In genomic region chr2:25576965-25577891, GRCm38 (mm10) we compare ENCODE assay signal across 8 mouse cellular contexts. TPM values are rescaled to one million over a fixed set of nuclear protein-coding genes. Genes with fewer than 3 reads are reported as not detected.
DNase-seq lines count a peak whose midpoint lies in the region; ATAC-seq lines count a peak whose summit lies in the region.

No protein-coding gene starts in this region.

- peaks cover 56% of the 10 kb centered on the region for H3K4me1 ChIP-seq in heart, embryonic 11.5 days (ENCODE audit: control insufficient read depth, insufficient read depth, low read length)
- H3K4me1 ChIP-seq in hindbrain, embryonic 10.5 days (replicated peaks) = peaks cover 85% of the 10 kb centered on the region
- peaks cover 84% of the 10 kb centered on the region for H3K4me1 ChIP-seq in midbrain, embryonic 10.5 days

- peaks cover 52% of the 10 kb centered on the region for H3K27me3 ChIP-seq in heart, embryonic 11.5 days (ENCODE audit: control insufficient read depth, insufficient read depth, low read length)
- H3K27me3 ChIP-seq in hindbrain, embryonic 10.5 days (ENCODE audit: insufficient read depth, poor library complexity, severe bottlenecking) = peaks cover 62% of the 10 kb centered on the region
- peaks cover 62% of the 10 kb centered on the region for H3K27me3 ChIP-seq in midbrain, embryonic 10.5 days (ENCODE audit: low read depth, poor library complexity, severe bottlenecking)

- no peaks in the 10 kb centered on the region for H3K9me3 ChIP-seq in heart, embryonic 11.5 days (replicated peaks; ENCODE audit: control insufficient read depth, low read length)
- no peaks in the 10 kb centered on the region for H3K9me3 ChIP-seq in hindbrain, embryonic 10.5 days
- no peaks in the 10 kb centered on the region for H3K9me3 ChIP-seq in midbrain, embryonic 10.5 days (replicated peaks)

- peak overlapping the region; percentile 14 for H3K4me3 ChIP-seq in heart, embryonic 11.5 days (ENCODE audit: low read depth, low read length)
- H3K4me3 ChIP-seq in hindbrain, embryonic 10.5 days = peak overlapping the region; percentile 43
- H3K4me3 ChIP-seq in midbrain, embryonic 10.5 days = peak overlapping the region; percentile 47

- H3K4me2 ChIP-seq in heart, embryonic 11.5 days = peak overlapping the region; percentile 52

- H3K27ac ChIP-seq in heart, embryonic 11.5 days (ENCODE audit: low read depth, low read length) = no peak overlapping the region
- H3K27ac ChIP-seq in hindbrain, embryonic 10.5 days = no peak overlapping the region; the same call in 1 of the 2 replicates
- peak overlapping the region; percentile 13; the same call in 1 of the 2 replicates for H3K27ac ChIP-seq in midbrain, embryonic 10.5 days (replicated peaks)

- no peak overlapping the region for H3K9ac ChIP-seq in heart, embryonic 11.5 days (ENCODE audit: low read depth, low read length)

- H3K36me3 ChIP-seq in heart, embryonic 11.5 days (ENCODE audit: control insufficient read depth, insufficient read depth, low read length) = no peaks in the 10 kb centered on the region
- H3K36me3 ChIP-seq in hindbrain, embryonic 10.5 days = peaks cover 10% of the 10 kb centered on the region
- H3K36me3 ChIP-seq in midbrain, embryonic 10.5 days = peaks cover 13% of the 10 kb centered on the region

- no peak for ATAC-seq in heart, embryonic 11.5 days (replicated peaks; ENCODE audit: insufficient number of reproducible peaks, low FRiP score, low TSS enrichment)

- no peak for DNase-seq in heart, adult 18-20 months
- DNase-seq in thymus, postnatal 0 days (ENCODE audit: low spot score) = peak; percentile 34
- no peak for DNase-seq in thymus, postnatal 10 days (ENCODE audit: low spot score in 2 of 2)
- DNase-seq in hindbrain, embryonic 10.5 days (ENCODE audit: low spot score) = peak; percentile 23
- no peak for DNase-seq in midbrain, embryonic 10.5 days (ENCODE audit: low spot score)
- no peak for DNase-seq in MN1 (ENCODE audit: low spot score)
- DNase-seq in urinary bladder, adult 18-20 months (ENCODE audit: low spot score in 2 of 2) = no peak

- WGBS in heart, embryonic 11.5 days (ENCODE audit: insufficient replicate concordance) = 12% methylated on average over 92 of the region's 92 CpGs
- 14% methylated on average over 92 of the region's 92 CpGs for WGBS in hindbrain, embryonic 10.5 days
- WGBS in midbrain, embryonic 10.5 days = 15% methylated on average over 92 of the region's 92 CpGs

RNA-seq across cellular contexts. Expression of gene Phpt1, which starts 2.2 kb away (rescaled TPM):
- polyA plus RNA-seq in heart, embryonic 11.5 days (2014; fragmentation: Nextera tagmentation; extraction: Ambion mirVana) = 167 and 172 TPM in 2 replicates
- total RNA-seq in heart, adult 18-20 months (2021) = 10 to 100 TPM; 55.9 to 72.5 TPM
- polyA plus RNA-seq in thymus, postnatal 0 days (2015; fragmentation: Nextera tagmentation; extraction: Ambion mirVana) = 184 and 191 TPM in 2 replicates
- 163 and 189 TPM in 2 replicates for polyA plus RNA-seq in hindbrain, embryonic 10.5 days (2016; fragmentation: Nextera tagmentation; extraction: Ambion mirVana)
- 159 and 187 TPM in 2 replicates for polyA plus RNA-seq in midbrain, embryonic 10.5 days (2016; fragmentation: Nextera tagmentation; extraction: Ambion mirVana)

RNA-seq across cellular contexts. Expression of gene Mamdc4, which starts 2.6 kb away (rescaled TPM):
- polyA plus RNA-seq in heart, embryonic 11.5 days (2014; fragmentation: Nextera tagmentation; extraction: Ambion mirVana) = 3.2 and 5.5 TPM in 2 replicates
- total RNA-seq in heart, adult 18-20 months (2021) = 1 to 10 TPM in 1 of 2 experiments, under 1 TPM in 1; 0.55 to 1.4 TPM
- polyA plus RNA-seq in thymus, postnatal 0 days (2015; fragmentation: Nextera tagmentation; extraction: Ambion mirVana) = 0.53 and 1.0 TPM in 2 replicates
- polyA plus RNA-seq in hindbrain, embryonic 10.5 days (2016; fragmentation: Nextera tagmentation; extraction: Ambion mirVana) = 1.4 and 3.8 TPM in 2 replicates
- 6.7 and 7.8 TPM in 2 replicates for polyA plus RNA-seq in midbrain, embryonic 10.5 days (2016; fragmentation: Nextera tagmentation; extraction: Ambion mirVana)

RNA-seq across cellular contexts. Expression of gene Ajm1, which starts 4.3 kb away (rescaled TPM):
- polyA plus RNA-seq in heart, embryonic 11.5 days (2014; fragmentation: Nextera tagmentation; extraction: Ambion mirVana) = 0.21 TPM in 1 of 2 replicates, not detected in the other
- total RNA-seq in heart, adult 18-20 months (2021) = under 1 TPM; 0.10 to 0.46 TPM
- polyA plus RNA-seq in thymus, postnatal 0 days (2015; fragmentation: Nextera tagmentation; extraction: Ambion mirVana) = 0.04 and 0.49 TPM in 2 replicates
- 0.05 and 0.44 TPM in 2 replicates for polyA plus RNA-seq in hindbrain, embryonic 10.5 days (2016; fragmentation: Nextera tagmentation; extraction: Ambion mirVana)
- 0.05 and 0.27 TPM in 2 replicates for polyA plus RNA-seq in midbrain, embryonic 10.5 days (2016; fragmentation: Nextera tagmentation; extraction: Ambion mirVana)

RNA-seq across cellular contexts. Expression of gene Edf1, which starts 19.6 kb away (rescaled TPM):
- 318 and 356 TPM in 2 replicates for polyA plus RNA-seq in heart, embryonic 11.5 days (2014; fragmentation: Nextera tagmentation; extraction: Ambion mirVana)
- total RNA-seq in heart, adult 18-20 months (2021) = 100 to 1,000 TPM; 223 to 241 TPM
- polyA plus RNA-seq in thymus, postnatal 0 days (2015; fragmentation: Nextera tagmentation; extraction: Ambion mirVana) = 466 and 515 TPM in 2 replicates
- polyA plus RNA-seq in hindbrain, embryonic 10.5 days (2016; fragmentation: Nextera tagmentation; extraction: Ambion mirVana) = 376 and 388 TPM in 2 replicates
- 344 and 364 TPM in 2 replicates for polyA plus RNA-seq in midbrain, embryonic 10.5 days (2016; fragmentation: Nextera tagmentation; extraction: Ambion mirVana)

RNA-seq across cellular contexts. Expression of gene Traf2, which starts 30.5 kb away (rescaled TPM):
- 20.3 and 21.9 TPM in 2 replicates for polyA plus RNA-seq in heart, embryonic 11.5 days (2014; fragmentation: Nextera tagmentation; extraction: Ambion mirVana)
- total RNA-seq in heart, adult 18-20 months (2021) = 10 to 100 TPM; 15.7 to 17.6 TPM
- 58.1 and 59.1 TPM in 2 replicates for polyA plus RNA-seq in thymus, postnatal 0 days (2015; fragmentation: Nextera tagmentation; extraction: Ambion mirVana)
- polyA plus RNA-seq in hindbrain, embryonic 10.5 days (2016; fragmentation: Nextera tagmentation; extraction: Ambion mirVana) = 38.2 and 40.1 TPM in 2 replicates
- 38.9 and 41.4 TPM in 2 replicates for polyA plus RNA-seq in midbrain, embryonic 10.5 days (2016; fragmentation: Nextera tagmentation; extraction: Ambion mirVana)

Comparison
In these comparisons a context has a peak if more than half of its experiments do, and no peak if none do; other contexts are left out.
1. DNase-seq: peak in thymus, postnatal 0 days (single experiment) and hindbrain, embryonic 10.5 days (single experiment); none in heart, adult 18-20 months (0 of 2), thymus, postnatal 10 days (0 of 2), midbrain, embryonic 10.5 days (single experiment), MN1 (single experiment) and urinary bladder, adult 18-20 months (0 of 2).
2. Peak in every context shown above with its lines, with median percentiles within 50 percentile points of each other: H3K4me3 ChIP-seq.